Mouse (Mus musculus): ENCODE measurements at regions not wholly inside any gene's neighbourhood (a gene's known extent, or its start where the extent isn't known, plus 50 kb on each side); places are given as distances from the start of the nearest gene placed in this dataset.

GRCm38 (mm10) chr6:121560852-121561251, 74.3 kb upstream of the A2m start:
- peak; percentile 15 to 36 for DNase-seq (ENCODE audit: low spot score in 2 of 2)
- intact Hi-C loops (cut with DNase I): loop anchor here (5.0 kb wide), 1 partner anchor 741 kb away; no protein-coding TSS in a partner anchor

GRCm38 (mm10) chr6:121560393-121560793, 74.8 kb upstream of the A2m start:
- no peak for DNase-seq (ENCODE audit: low spot score in 2 of 2)
- intact Hi-C loops (cut with DNase I): loop anchor here (5.0 kb wide), 1 partner anchor 742 kb away; no protein-coding TSS in a partner anchor

- DNase-seq (ENCODE audit: low spot score in 2 of 2): no peak
- intact Hi-C loops (cut with DNase I): no loop called here
Observed at GRCm38 (mm10) chr6:121556481-121556880, 78.7 kb upstream of the A2m start.

- intact Hi-C loops (cut with DNase I): no loop called here
- no peak for DNase-seq (ENCODE audit: low spot score in 2 of 2)
Observed at GRCm38 (mm10) chr6:121553501-121554132, 80.1 kb upstream of the Iqsec3 start.

- no peak for DNase-seq (ENCODE audit: low spot score in 2 of 2)
- intact Hi-C loops (cut with DNase I): loop anchor here (1.0 kb wide), 2 partner anchors 195 to 262 kb away; no protein-coding TSS in a partner anchor
Observed at GRCm38 (mm10) chr6:121533521-121533920, 60.0 kb upstream of the Iqsec3 start.

GRCm38 (mm10) chr6:121532926-121533325, 59.4 kb upstream of the Iqsec3 start:
- intact Hi-C loops (cut with DNase I): loop anchor here (1.0 kb wide), 2 partner anchors 195 to 262 kb away; no protein-coding TSS in a partner anchor
- DNase-seq (ENCODE audit: low spot score in 2 of 2): peak; percentile 67 to 75

GRCm38 (mm10) chr6:121531825-121532389, 58.4 kb upstream of the Iqsec3 start:
- intact Hi-C loops (cut with DNase I): no loop called here
- DNase-seq (ENCODE audit: low spot score in 2 of 2): peak; percentile 15 to 17

GRCm38 (mm10) chr6:121527281-121527680, 53.8 kb upstream of the Iqsec3 start:
- intact Hi-C loops (cut with DNase I): no loop called here
- peak in 1 of 2 experiments; percentile 1 for DNase-seq (ENCODE audit: low spot score in 2 of 2)

GRCm38 (mm10) chr6:121526121-121526520, 52.6 kb upstream of the Iqsec3 start:
- no peak for DNase-seq (ENCODE audit: low spot score in 2 of 2)
- intact Hi-C loops (cut with DNase I): no loop called here

GRCm38 (mm10) chr6:121524613-121524970, 51.1 kb upstream of the Iqsec3 start:
- intact Hi-C loops (cut with DNase I): loop anchor here (5.0 kb wide), 1 partner anchor 52 kb away; the partner anchor contains the start of gene Iqsec3
- DNase-seq (ENCODE audit: low spot score in 2 of 2): peak in 1 of 2 experiments; percentile 2

- peak in 1 of 2 experiments; percentile 0 for DNase-seq (ENCODE audit: low spot score in 2 of 2)
- intact Hi-C loops (cut with DNase I): loop anchor here (5.0 kb wide), 1 partner anchor 52 kb away; the partner anchor contains the start of gene Iqsec3
Observed at GRCm38 (mm10) chr6:121523882-121524612, 50.6 kb upstream of the Iqsec3 start.

Data from left cerebral cortex, postnatal 36 days (tissue).